Mouse (Mus musculus) ES-Bruce4 (cell line): ENCODE results near the gene Smgc. TPM values are rescaled to one million over a fixed set of nuclear protein-coding genes. Genes with fewer than 3 reads are reported as not detected.
"Not testable (repeated sequence)": the region's sequence is repeated elsewhere in the genome, so short reads cannot be mapped to it uniquely, and the experiment has no call there.

Experiments
- H3K27ac ChIP-seq: 2 replicates; pipeline ENCODE4 v1.5.1; 2012; ENCODE audit warnings: low read length, inconsistent platforms; ENCODE audit not compliant: insufficient read depth
- H3K27me3 ChIP-seq: 2 replicates; pipeline ENCODE4 v1.6.1; 2012; ENCODE audit warnings: mild to moderate bottlenecking, low read length, inconsistent platforms; ENCODE audit not compliant: control insufficient read depth, poor library complexity, insufficient read depth, severe bottlenecking
- H3K36me3 ChIP-seq: 2 replicates; pipeline ENCODE4 v1.6.1; 2012; ENCODE audit warnings: inconsistent platforms, mild to moderate bottlenecking, low read length, moderate library complexity; ENCODE audit not compliant: control insufficient read depth, poor library complexity, insufficient read depth, severe bottlenecking
- H3K4me1 ChIP-seq: one replicate; pipeline ENCODE4 v1.8.1; 2011; ENCODE audit warnings: low read length; ENCODE audit not compliant: control insufficient read depth, insufficient read depth
- H3K4me3 ChIP-seq: 2 replicates; pipeline ENCODE4 v1.5.1; 2011; ENCODE audit warnings: low read depth, mild to moderate bottlenecking, low read length
- H3K9ac ChIP-seq: 2 replicates; pipeline ENCODE4 v1.6.1; 2012; ENCODE audit warnings: low read depth, mild to moderate bottlenecking, inconsistent platforms; ENCODE audit not compliant: poor library complexity, severe bottlenecking
- H3K9me3 ChIP-seq: replicated peaks from 2 replicates; pipeline ENCODE4 v1.6.1; 2012; ENCODE audit warnings: mild to moderate bottlenecking, low read length, inconsistent platforms; ENCODE audit not compliant: control insufficient read depth, poor library complexity, insufficient read depth, severe bottlenecking
- CTCF ChIP-seq: IDR thresholded peaks from one replicate; pipeline ENCODE4 v1.8.1; 2011; ENCODE audit warnings: low read depth, low read length
- EP300 ChIP-seq: IDR thresholded peaks from 2 replicates; pipeline ENCODE4 v1.6.1; 2011; ENCODE audit warnings: low read depth, low read length; ENCODE audit not compliant: insufficient read depth
- POLR2A ChIP-seq: IDR thresholded peaks from one replicate; pipeline ENCODE4 v1.8.1; 2011; ENCODE audit warnings: low read length; ENCODE audit not compliant: insufficient read depth
- polyA plus RNA-seq: library from polyadenylated mRNA; stranded (reverse); fragments of >200 nt; gene quantifications from 2 replicates; pipeline ENCODE4 v1.2.4, GENCODE M21; 2011; ENCODE audit warnings: low read depth; ENCODE audit not compliant: missing spikeins, insufficient read depth, insufficient read length

Smgc gene
- polyA plus RNA-seq = not detected in 2 replicates

DNA sequence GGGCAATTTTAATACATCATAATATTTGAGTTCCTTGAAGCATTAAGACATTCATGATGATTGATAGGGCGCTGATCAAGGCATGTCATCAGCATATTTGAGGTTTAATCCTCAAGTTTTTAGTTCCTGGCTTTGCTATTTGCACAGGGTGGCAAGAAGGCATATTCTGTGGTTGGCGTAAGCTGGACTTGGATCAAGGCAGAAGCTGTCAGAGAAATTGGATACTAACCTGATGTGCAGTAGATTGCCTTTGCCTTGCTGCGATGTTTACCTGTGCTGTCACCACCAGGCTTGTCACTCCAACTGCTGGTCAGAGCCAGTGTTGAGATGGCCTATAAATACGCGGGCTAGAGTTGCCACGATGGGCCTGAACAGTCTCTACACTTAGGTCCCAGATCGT lies at the start of gene Smgc:
Gene Smgc (plus strand): TSS at position 301 of the 400 bp plus-strand sequence.
- TF ChIP-seq EP300 (no peak), POLR2A (no peak), CTCF (no peak)
- Histone ChIP-seq H3K27me3 (no peaks in the 10 kb centered on the region), H3K9me3 (no peaks in the 10 kb centered on the region), H3K27ac (no peak within 1 kb of the TSS), H3K4me1 (no peaks in the 10 kb centered on the region), H3K9ac (no peak within 1 kb of the TSS), H3K4me3 (no peak within 1 kb of the TSS), H3K36me3 (no peaks in the 10 kb centered on the region)

DNA sequence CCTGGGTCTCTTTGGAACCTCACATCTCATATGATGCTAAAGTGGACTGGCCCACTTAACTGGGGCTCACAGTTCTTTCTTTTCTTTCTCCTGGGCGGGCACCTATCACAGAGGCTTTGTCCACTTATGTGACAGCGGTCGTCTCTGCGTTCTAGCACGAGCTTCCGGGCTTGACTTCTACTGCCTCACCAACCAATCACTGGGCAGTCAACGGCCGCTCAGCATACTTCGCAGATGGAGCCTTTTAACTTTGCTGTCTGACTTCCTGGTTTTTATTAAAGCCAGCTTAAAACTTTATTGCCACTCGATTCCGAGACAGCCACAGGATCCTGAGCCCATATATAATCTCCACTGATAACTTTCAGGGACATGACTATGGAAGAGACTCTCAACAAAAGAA lies 49.7 kb upstream of the Smgc start:
- Histone ChIP-seq H3K9ac (no peak overlapping the region), H3K27me3 (no peaks in the 10 kb centered on the region), H3K27ac (no peak overlapping the region), H3K4me3 (no peak overlapping the region), H3K36me3 (no peaks in the 10 kb centered on the region), H3K9me3 (no peaks in the 10 kb centered on the region), H3K4me1 (no peaks in the 10 kb centered on the region)
- TF ChIP-seq CTCF = no peak
- no peak for TF ChIP-seq POLR2A
- TF ChIP-seq EP300 = no peak

DNA sequence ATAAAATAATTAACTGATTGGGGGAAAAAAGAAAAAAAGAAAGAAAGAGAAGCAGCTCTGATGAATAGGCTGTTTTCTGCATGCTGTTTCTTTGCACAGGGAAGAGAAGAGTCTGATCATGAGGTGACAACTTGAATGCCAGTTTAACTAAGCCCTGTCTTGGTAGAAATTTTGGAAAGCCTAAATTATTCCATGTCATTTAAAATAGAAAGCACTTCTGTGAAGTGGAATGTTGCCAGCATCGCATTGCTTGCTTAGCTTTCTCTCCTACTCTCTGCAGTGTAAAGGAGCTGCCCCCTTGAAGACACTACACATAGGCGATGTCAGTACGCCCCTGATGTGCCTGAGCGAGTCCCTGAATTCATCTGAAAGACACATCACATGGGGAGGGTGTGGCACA lies 31.6 kb upstream of the Smgc start:
- Histone ChIP-seq H3K36me3 (no peaks in the 10 kb centered on the region), H3K4me1 (peaks cover 2% of the 10 kb centered on the region), H3K9ac (no peak overlapping the region), H3K9me3 (no peaks in the 10 kb centered on the region), H3K27ac (no peak overlapping the region), H3K27me3 (no peaks in the 10 kb centered on the region), H3K4me3 (no peak overlapping the region)
- TF ChIP-seq EP300 = no peak
- no peak for TF ChIP-seq CTCF
- TF ChIP-seq POLR2A = no peak

DNA sequence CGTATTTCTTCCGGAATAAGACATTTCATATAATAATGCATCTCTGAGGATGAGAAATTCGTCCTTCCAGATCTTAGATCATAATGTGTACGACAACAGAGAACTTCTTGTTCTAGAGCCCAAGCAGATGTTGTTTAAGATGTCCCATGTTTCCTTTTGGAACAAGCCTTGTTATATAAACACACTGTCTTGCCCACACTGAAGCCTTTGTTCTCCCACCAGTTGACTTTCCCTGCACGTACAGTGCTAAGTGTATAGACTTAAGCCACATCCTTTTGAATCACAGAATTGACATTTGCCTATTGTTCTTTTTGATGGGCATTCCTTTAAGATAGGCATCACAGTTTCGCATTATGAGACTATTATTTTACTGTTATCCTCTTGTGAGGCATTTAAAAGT lies 2.7 kb upstream of the Smgc start:
- H3K27me3 ChIP-seq = no peaks in the 10 kb centered on the region
- H3K4me1 ChIP-seq = no peaks in the 10 kb centered on the region
- H3K9me3 ChIP-seq = no peaks in the 10 kb centered on the region
- no peaks in the 10 kb centered on the region for H3K36me3 ChIP-seq
- no peak overlapping the region for H3K9ac ChIP-seq
- H3K4me3 ChIP-seq = no peak overlapping the region
- TF ChIP-seq EP300 (no peak), POLR2A (no peak), CTCF (no peak)
- no peak overlapping the region for H3K27ac ChIP-seq

DNA sequence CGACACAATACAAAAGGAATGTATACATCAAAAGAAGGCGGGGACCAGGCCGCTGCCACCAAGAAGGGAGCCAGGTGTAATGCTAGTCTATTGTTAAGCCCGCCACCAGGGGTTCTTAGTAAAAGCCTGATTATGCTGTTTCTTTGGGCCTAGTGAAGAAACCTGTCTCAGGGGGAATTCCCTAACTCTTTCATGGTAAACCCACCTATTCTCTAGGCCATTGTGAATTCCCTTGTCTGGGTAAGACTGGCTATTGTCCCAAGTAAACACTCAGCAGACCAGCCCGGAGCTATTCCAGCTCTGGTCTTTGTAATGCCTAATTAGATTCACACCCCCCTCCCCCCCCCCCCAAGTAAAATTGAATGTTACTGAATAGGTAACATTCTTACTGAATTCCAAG lies 26.1 kb downstream of the Smgc start:
- not testable (repeated sequence) for H3K4me3 ChIP-seq, H3K27me3 ChIP-seq, H3K9me3 ChIP-seq, H3K36me3 ChIP-seq, H3K27ac ChIP-seq, H3K9ac ChIP-seq, H3K4me1 ChIP-seq
- TF ChIP-seq EP300 = peak; percentile 75

DNA sequence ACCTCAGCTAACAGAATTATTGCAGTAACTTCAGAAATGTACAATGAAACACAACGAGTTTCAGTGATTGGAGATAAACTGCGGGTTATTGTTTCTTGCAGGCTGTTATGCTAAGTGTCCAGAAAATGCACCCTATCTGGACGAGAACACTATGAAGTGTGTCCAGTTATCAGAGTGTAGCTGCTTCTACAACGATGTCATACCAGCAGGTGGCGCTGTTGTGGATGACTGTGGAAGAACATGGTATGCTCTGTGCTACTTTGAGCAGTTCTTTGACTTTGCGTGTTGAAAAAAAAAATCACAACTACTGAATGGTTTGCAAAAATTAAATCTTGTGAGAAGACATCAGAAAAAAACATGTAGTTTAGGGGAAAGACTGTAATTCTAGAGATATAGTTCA lies 62.2 kb downstream of the Smgc start:
- Histone ChIP-seq H3K4me3 (no peak overlapping the region), H3K9ac (no peak overlapping the region), H3K9me3 (no peaks in the 10 kb centered on the region), H3K27ac (no peak overlapping the region), H3K4me1 (no peaks in the 10 kb centered on the region), H3K27me3 (no peaks in the 10 kb centered on the region), H3K36me3 (no peaks in the 10 kb centered on the region)
- TF ChIP-seq EP300 = no peak
- TF ChIP-seq POLR2A = no peak
- TF ChIP-seq CTCF = no peak

DNA sequence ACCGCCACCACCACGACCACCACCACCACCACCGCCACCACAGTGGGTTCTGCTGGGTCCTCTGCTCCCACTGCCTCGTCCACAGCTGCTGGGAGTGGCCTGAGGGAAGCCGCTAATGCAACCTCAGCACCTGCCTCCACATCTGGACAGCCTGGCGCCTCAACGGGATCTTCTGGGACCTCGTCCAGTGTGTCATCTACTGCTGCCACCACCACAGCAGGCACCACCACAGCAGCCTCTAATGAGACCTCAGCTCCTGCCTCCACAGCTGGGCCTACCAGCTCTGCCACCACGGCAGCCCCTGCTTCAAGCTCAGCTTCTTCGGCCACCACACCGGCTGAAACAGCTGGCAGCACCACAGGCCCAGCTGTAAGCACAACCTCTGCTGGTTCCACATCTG lies 69.0 kb downstream of the Smgc start:
- H3K9me3 ChIP-seq, H3K27ac ChIP-seq, H3K4me3 ChIP-seq: not testable (repeated sequence)

More for the DNA sequence above, 69.0 kb downstream of the Smgc start:
- not testable (repeated sequence) for H3K36me3 ChIP-seq, H3K9ac ChIP-seq, H3K4me1 ChIP-seq, H3K27me3 ChIP-seq

Other genes with a start within 250 kb of the Smgc start
- 2.9 and 6.1 TPM in 2 replicates for gene Lrrk2, start 165.1 kb upstream of the Smgc start, polyA plus RNA-seq
- gene Cntn1, start 212.9 kb downstream of the Smgc start, polyA plus RNA-seq = 0.72 and 0.76 TPM in 2 replicates